Mouse (Mus musculus) heart, adult 8-10 months (tissue): ENCODE data around the gene Naaladl2. TPM values are rescaled to one million over a fixed set of nuclear protein-coding genes. Genes with fewer than 3 reads are reported as not detected.
"Not testable (repeated sequence)": the region's sequence is repeated elsewhere in the genome, so short reads cannot be mapped to it uniquely, and the experiment has no call there.

ENCODE experiments used
- DNase-seq: peaks from one replicate; pipeline ENCODE4 v3.0.0; 2022; ENCODE audit warnings: low spot score
- total RNA-seq, 4 experiments: library from RNA; stranded (reverse); gene quantifications; 2 replicates each; pipeline ENCODE4 v1.2.4; 2022

The Naaladl2 gene
- total RNA-seq, 4 experiments from 2014 or later: 0.06 to 0.60 (median 0.21) TPM

- no peak for DNase-seq
Measured at GRCm38 (mm10) chr3:24321489-24322405, 822.3 kb downstream of the Naaladl2 start.

- DNase-seq: no peak
Measured at GRCm38 (mm10) chr3:24314658-24315297, 829.3 kb downstream of the Naaladl2 start.

DNA sequence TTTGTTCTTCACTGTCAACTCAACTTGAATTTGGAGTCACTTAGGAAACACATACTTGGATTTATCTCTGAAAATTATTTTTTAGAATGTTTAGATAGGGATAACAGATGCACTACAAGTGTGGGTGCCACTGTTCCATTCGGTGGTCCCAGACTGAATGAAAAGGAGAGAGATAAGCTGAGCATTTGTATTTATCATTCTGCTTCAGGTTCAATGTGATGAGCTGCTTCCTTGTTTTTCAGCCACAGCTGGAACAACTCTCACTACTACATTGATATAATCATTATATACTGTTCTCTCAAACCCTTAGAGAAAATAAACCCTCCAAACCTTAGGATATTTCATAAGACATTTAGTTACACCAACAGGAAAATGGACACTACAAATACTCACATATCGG lies 918.6 kb downstream of the Naaladl2 start:
- DNase-seq: no peak

- DNase-seq: no peak
Measured at GRCm38 (mm10) chr3:24217476-24217875, 926.6 kb downstream of the Naaladl2 start.

- no peak for DNase-seq
Measured at GRCm38 (mm10) chr3:24166531-24166930, 977.5 kb downstream of the Naaladl2 start.

GRCm38 (mm10) chr3:24163992-24164391 lies 980.1 kb downstream of the Naaladl2 start:
- DNase-seq: no peak

DNA sequence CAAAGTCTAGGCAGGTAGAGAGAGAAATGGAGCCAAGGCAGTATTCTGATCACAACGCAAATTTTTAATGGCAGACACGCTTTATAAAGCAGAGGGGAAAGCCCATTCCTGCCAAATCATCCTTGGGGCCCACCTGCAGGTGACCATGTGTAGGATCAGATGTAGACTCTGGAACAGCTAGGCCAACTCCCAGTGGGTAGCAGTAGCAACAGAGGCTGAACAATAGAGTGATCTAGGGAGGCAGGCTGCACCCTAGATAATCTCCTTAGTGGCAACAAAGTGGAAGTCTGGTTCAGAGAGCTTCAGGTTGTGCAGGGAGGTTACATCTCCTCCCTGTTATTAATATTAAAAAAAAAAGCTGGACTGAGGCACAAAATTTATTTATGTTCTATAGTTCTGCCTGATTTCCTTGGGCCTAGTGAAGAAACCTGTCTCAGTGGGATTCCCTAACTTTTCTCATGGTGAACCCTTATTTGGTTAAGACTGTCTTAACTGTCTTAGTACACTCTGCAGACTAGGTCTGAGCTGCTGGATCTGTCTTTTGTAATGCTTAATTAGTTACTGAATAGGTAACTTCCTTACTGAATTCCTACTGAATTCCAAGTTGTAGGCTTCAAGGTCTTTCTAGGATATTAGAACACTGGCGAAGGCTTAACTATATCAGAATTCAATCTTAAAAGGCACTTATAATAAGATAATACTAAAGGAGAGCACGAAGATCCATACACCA lies 992.8 kb downstream of the Naaladl2 start:
- DNase-seq: not testable (repeated sequence)

DNA sequence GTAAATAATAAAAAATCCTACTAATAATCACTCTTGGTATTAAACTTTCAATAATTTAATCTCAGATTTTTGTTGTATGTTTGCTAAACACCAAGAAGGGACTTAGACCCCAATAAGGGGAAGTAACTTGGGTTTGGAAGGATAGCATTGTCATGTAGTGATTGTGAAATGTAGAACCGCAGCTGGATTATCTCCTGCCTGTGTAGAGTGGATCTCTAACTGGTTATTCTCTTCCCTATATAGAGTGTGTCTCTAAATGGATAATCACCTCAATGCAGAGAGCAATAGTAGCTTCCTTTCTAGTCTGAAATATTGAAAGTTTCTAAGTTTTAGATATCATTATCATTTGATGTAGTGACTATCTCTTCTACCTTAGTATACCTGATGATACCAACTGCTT lies 1001.3 kb downstream of the Naaladl2 start:
- no peak for DNase-seq

DNA sequence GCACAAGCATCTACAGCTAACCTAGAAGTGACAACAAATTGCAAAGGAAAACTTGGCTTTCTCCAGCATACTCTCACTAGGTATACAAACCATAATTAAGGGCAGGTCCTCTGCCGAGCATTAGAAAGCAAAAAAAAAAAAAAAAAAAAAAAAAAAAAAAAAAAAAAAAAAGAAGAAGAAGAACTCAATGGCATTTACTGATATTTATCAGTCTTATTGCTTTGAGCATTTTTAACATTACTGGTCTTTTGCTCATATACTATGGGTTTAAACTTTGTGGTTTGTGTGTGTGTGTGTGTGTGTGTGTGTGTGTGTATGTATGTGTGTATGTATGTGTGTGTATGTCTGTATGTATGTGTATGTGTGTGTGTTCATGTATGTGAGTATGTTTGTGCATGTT lies 1006.1 kb downstream of the Naaladl2 start:
- no peak for DNase-seq

- DNase-seq: no peak
Measured at GRCm38 (mm10) chr3:24126200-24126599, 1017.9 kb downstream of the Naaladl2 start.

- DNase-seq: no peak
Measured at GRCm38 (mm10) chr3:24124034-24124433, 1020.0 kb downstream of the Naaladl2 start.

DNA sequence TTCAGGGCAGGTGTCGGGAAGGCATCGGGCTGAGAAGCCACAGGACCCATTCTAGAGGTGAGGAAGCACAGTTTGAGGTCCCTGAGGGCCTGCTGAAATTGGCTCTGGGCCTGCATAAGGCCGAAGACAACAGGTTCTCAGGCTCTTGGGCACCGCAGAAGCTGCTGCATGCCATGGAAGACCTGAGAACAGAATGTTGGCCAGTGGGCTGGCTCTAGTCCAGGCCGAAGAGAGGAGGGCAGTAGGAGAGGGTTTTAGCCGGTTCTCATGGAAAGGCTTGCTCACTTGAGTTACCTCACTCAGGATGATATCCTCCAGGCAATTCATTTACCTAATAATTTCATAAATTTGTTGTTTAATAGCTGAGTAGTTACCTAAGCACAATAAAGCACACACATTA lies 1025.9 kb downstream of the Naaladl2 start:
- no peak for DNase-seq

DNA sequence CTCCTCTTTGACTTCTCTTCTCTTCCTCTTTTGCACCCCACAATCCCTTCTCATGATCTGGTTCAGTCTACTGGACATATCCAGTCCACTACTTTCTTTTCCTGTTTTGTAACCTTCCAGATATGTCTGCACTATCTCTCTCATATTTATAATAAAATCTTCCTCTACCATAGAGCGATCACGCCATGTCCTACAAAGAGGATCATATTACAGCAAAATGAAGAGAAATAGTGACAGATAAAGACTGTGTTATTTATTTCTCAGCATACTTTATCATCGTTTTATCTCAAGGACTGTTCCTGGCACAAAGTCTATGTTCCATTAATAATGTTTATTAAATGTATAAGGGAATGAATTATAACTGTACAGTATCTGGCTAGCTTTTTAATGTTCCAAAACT lies 1029.2 kb downstream of the Naaladl2 start:
- DNase-seq: no peak

DNA sequence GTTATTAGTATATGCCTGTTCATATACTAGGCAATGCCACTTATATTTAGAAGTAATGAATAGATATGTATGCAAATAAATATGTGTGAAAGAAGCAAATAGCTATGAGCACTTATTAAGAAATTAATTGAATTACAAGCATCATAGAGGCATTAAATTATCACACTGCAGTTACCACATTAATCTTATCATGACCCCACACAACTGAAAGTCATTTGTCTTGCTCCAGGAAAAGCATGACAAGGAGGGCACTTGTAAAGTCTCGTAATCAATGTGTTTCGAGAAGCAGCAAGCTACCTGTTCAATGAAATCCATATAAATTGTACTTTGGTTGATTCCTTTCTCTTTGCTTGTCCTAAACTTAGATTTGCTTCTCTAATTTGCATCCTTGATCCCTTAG lies 1030.7 kb downstream of the Naaladl2 start:
- no peak for DNase-seq

GRCm38 (mm10) chr3:24106391-24106790 lies 1037.7 kb downstream of the Naaladl2 start:
- no peak for DNase-seq

GRCm38 (mm10) chr3:24079761-24080160 lies 1064.3 kb downstream of the Naaladl2 start:
- no peak for DNase-seq

GRCm38 (mm10) chr3:24071169-24071797 lies 1072.8 kb downstream of the Naaladl2 start:
- peak; percentile 46 for DNase-seq

DNA sequence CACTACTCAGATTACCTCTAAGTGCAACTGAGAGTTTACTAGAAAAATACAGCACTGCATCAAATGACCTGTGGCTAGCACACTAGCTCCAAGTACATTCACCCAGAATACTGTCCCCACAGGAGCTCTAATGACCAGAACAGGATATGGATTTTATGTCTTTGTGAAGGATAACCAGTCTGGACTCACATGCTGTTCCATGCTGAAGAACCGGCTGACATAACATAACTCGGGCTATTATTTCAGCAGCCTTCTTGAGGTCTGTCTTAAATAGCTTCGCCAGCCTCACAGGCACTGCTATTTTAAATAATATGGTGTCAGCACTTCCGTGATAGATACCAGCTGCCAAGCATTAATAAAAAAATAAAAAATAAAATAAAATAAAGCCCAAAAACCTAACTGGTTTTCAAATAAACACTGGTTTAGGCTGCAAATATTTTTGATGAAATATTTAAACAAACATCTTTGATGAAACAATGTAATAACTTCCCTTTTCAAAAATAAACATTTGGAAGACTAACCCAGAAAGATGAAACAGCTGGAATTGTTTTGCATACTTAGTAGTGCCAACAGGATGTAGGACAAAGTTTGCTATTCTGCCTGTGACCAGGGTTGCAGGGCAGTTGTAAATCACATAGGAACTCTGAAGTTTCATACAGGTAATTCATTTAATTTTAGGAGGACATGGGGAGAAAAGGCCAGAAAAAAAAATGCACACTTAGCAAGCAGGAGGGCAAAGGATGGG lies 1073.5 kb downstream of the Naaladl2 start:
- no peak for DNase-seq

DNA sequence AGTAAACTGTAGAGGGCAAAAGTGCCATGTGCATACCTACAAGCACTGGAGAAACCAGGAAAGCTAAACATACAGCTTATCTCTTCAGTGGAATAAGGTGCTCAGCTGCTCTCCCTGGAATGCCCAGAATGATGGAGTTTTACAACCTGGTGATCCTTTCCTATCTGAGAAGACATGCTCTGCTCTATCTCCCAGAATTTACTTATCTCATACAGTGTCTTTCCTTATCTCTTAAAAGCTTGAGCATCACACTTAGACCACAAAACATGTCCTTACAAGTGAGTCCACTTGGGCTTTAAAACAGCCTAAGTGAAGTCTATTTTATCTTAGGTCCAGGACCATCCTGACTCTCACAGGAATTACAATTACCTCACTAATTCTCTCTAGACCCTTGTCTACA lies 1095.8 kb downstream of the Naaladl2 start:
- DNase-seq: no peak

DNA sequence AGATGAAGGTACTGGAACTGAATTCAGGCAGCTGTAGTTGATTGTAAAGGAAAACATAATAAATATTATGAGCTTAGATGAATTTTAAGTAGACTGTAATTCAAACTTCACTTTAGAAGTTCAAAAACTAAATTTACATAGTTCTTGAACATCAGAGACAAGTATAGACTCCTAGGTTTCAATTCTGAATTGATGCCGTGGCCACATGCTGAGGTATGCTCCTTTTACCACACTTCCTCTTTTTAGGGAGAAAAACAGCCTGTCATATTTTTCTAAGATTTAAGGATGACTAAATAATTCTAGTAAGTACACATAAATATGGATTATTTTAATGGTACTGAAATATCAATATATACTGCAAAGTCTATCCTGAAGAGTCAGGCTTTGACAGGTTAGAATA lies 1142.3 kb downstream of the Naaladl2 start:
- no peak for DNase-seq

- DNase-seq: no peak
Measured at GRCm38 (mm10) chr3:23973727-23974126, 1170.3 kb downstream of the Naaladl2 start.
